ENCODE assay signal across 11 mouse cellular contexts in the genomic region with DNA sequence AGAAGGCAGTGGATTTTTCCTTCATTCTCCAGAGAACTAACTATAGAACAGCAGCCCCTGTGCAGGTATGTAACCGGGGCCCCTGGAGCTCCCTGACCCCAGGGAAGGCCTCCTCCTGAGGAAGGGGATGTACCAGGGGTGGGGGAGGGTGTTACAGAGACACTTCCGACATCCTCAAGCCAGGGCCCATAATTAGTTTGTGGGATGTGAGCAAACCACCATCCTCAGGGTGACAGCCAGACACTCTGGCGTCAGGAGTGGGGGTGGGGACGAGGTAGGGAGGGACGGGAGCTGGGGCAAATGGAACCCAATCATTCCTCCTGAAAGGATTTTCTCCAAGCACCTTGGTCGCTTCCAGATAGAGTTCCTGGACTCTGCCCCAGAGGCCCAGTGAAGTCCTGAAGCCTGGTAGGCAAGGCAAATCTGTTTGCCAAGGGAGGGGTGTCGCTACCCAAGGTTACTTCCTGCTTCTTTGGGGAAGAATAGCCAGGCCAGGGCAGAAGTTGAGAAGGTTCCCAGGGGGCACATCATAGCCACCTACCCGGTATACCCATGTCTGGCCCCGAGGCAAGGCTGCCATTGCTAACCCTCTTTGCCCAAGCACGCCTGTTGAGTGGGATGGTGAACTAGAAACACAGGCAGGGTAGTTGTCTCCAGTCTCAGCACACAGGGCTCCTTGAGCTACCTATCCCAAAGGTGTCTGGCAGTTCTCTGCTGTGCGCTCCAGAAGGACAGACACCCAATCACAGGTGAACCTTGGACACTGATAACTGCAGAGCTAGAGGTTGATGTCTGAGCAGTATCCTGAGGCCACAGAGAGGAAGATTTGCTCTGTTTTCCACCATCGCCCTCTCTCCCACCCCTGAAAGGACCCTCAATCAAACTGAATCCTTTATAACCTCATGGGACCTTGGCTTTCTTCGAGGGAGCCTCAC. TPM values are rescaled to one million over a fixed set of nuclear protein-coding genes. Genes with fewer than 3 reads are reported as not detected.
DNase-seq lines count a peak whose midpoint lies in the region; ATAC-seq and TF ChIP-seq lines count a peak whose summit lies in the region.
"Had no signal": no experiment of that assay in that cellular context is flagged by ENCODE, and none has a peak within 500 bp of the region (broad histone marks: within the 10 kb centered on the region; RNA-seq: fewer than 3 reads in every experiment).

No protein-coding gene starts in this region.

- TF ChIP-seq CTCF in G1E (IDR thresholded peaks at IDR 0.05; ENCODE audit: low read depth, low read length) = no peak
- no peak for TF ChIP-seq CTCF in liver, postnatal 0 days (IDR thresholded peaks at IDR 0.05; ENCODE audit: low read depth)

- 42% methylated on average over 13 of the region's 13 CpGs for WGBS in kidney, embryonic 14.5 days
- 31% methylated on average over 13 of the region's 13 CpGs for WGBS in liver, postnatal 0 days (ENCODE audit: insufficient replicate concordance)

- ATAC-seq in kidney, embryonic 14.5 days (ENCODE audit: low FRiP score, low TSS enrichment) = no peak
- no peak for ATAC-seq in G1E (ENCODE audit: extremely low read depth, insufficient number of reproducible peaks, low FRiP score, poor library complexity, severe bottlenecking)
- peak; percentile 30; the same call in 1 of the 2 replicates for ATAC-seq in granulocyte monocyte progenitor cell, adult 5-6 weeks (replicated peaks; ENCODE audit: poor library complexity, severe bottlenecking)
- ATAC-seq in liver, postnatal 0 days = no peak

- DNase-seq in kidney, adult 18-20 months = no peak
- no peak for DNase-seq in G1E (ENCODE audit: low spot score)
- DNase-seq in liver, postnatal 0 days = no peak
- no peak for DNase-seq in cerebellum, adult 11-12 months
- DNase-seq in embryo, embryonic 9.5 days (ENCODE audit: extremely low spot score) = no peak
- DNase-seq in right cerebral cortex, postnatal 25 days = no peak
- DNase-seq: heart, postnatal 14 days; layer of hippocampus, postnatal 36 days; thymus, postnatal 4 days had no signal

- no peaks in the 10 kb centered on the region for H3K9me3 ChIP-seq in kidney, embryonic 14.5 days (ENCODE audit: control insufficient read depth, low read length)
- no peaks in the 10 kb centered on the region for H3K9me3 ChIP-seq in G1E (replicated peaks)
- H3K9me3 ChIP-seq in liver, postnatal 0 days (ENCODE audit: low read length) = no peaks in the 10 kb centered on the region

- H3K9ac ChIP-seq in kidney, embryonic 14.5 days (ENCODE audit: low read depth, low read length) = no peak overlapping the region
- peak overlapping the region; percentile 26; the same call in 1 of the 2 replicates for H3K9ac ChIP-seq in liver, postnatal 0 days (replicated peaks)

- no peak for TF ChIP-seq EP300 in liver, postnatal 0 days (IDR thresholded peaks at IDR 0.05; ENCODE audit: low read depth)

- no peaks in the 10 kb centered on the region for H3K27me3 ChIP-seq in kidney, embryonic 14.5 days (ENCODE audit: control insufficient read depth, insufficient read depth, low read length)
- H3K27me3 ChIP-seq in G1E (ENCODE audit: insufficient read depth, low read length) = peaks cover 76% of the 10 kb centered on the region
- H3K27me3 ChIP-seq in liver, postnatal 0 days (ENCODE audit: insufficient read depth, low read length) = no peaks in the 10 kb centered on the region

- no peak overlapping the region for H3K4me3 ChIP-seq in kidney, embryonic 14.5 days (ENCODE audit: low read length)
- H3K4me3 ChIP-seq in G1E (ENCODE audit: low read depth, low read length) = peak overlapping the region; percentile 5; the same call in 1 of the 2 replicates
- H3K4me3 ChIP-seq in liver, postnatal 0 days (ENCODE audit: low read depth, low read length) = no peak overlapping the region

- peaks cover 52% of the 10 kb centered on the region for H3K4me1 ChIP-seq in kidney, embryonic 14.5 days (ENCODE audit: control insufficient read depth, insufficient read depth, low read length)
- peaks cover 33% of the 10 kb centered on the region for H3K4me1 ChIP-seq in G1E (ENCODE audit: insufficient read depth, low read depth, low read length)
- H3K4me1 ChIP-seq in liver, postnatal 0 days (ENCODE audit: insufficient read depth) = peaks cover 44% of the 10 kb centered on the region

- H3K4me2 ChIP-seq in kidney, embryonic 14.5 days (replicated peaks; ENCODE audit: low read depth, low read length) = no peak overlapping the region
- peak overlapping the region; percentile 42 for H3K4me2 ChIP-seq in liver, postnatal 0 days (ENCODE audit: low read depth, low read length)

- peak overlapping the region; percentile 1; the same call in 1 of the 2 replicates for H3K27ac ChIP-seq in kidney, embryonic 14.5 days (ENCODE audit: low read depth, low read length)
- H3K27ac ChIP-seq in liver, postnatal 0 days (ENCODE audit: low read depth) = peak overlapping the region; percentile 80

- H3K36me3 ChIP-seq in kidney, embryonic 14.5 days (ENCODE audit: control insufficient read depth, insufficient read depth, low read length) = peaks cover 26% of the 10 kb centered on the region; the same call in 1 of the 2 replicates
- H3K36me3 ChIP-seq in G1E (replicated peaks) = no peaks in the 10 kb centered on the region
- H3K36me3 ChIP-seq in liver, postnatal 0 days (replicated peaks; ENCODE audit: insufficient read depth, low read length) = peaks cover 23% of the 10 kb centered on the region

RNA-seq across cellular contexts. Expression of gene Lrp1, which starts 17.2 kb away (rescaled TPM):
- 44.2 and 54.9 TPM in 2 replicates for polyA plus RNA-seq in kidney, embryonic 14.5 days (2014; fragmentation: Nextera tagmentation; extraction: Ambion mirVana)
- total RNA-seq in G1E (2014; fragmentation: Nextera tagmentation) = 0.30 TPM in 1 of 2 replicates, not detected in the other
- total RNA-seq in G1E (2017) = 0.06 and 0.27 TPM in 2 replicates
- 0.67 and 0.86 TPM in 2 replicates for polyA plus RNA-seq in G1E (2012)
- 13.9 and 15.0 TPM in 2 replicates for total RNA-seq in granulocyte monocyte progenitor cell, adult 5-6 weeks (2014; fragmentation: Nextera tagmentation)
- 5.7 and 18.1 TPM in 2 replicates for total RNA-seq in granulocyte monocyte progenitor cell, adult 5-6 weeks (2017)
- 44.7 and 49.2 TPM in 2 replicates for polyA plus RNA-seq in liver, postnatal 0 days (2015; fragmentation: Nextera tagmentation; extraction: Ambion mirVana)

RNA-seq across cellular contexts. Expression of gene Stat6, which starts 39.1 kb away (rescaled TPM):
- polyA plus RNA-seq in kidney, embryonic 14.5 days (2014; fragmentation: Nextera tagmentation; extraction: Ambion mirVana) = 14.0 and 18.9 TPM in 2 replicates
- total RNA-seq in G1E (2014; fragmentation: Nextera tagmentation) (44.0 and 55.0 TPM in 2 replicates), G1E (2017) (84.0 and 90.5 TPM in 2 replicates)
- polyA plus RNA-seq in G1E (2012) = 65.5 and 69.5 TPM in 2 replicates
- total RNA-seq in granulocyte monocyte progenitor cell, adult 5-6 weeks (2014; fragmentation: Nextera tagmentation) = 71.6 and 82.1 TPM in 2 replicates
- total RNA-seq in granulocyte monocyte progenitor cell, adult 5-6 weeks (2017) = 46.0 and 67.5 TPM in 2 replicates
- 11.3 and 13.0 TPM in 2 replicates for polyA plus RNA-seq in liver, postnatal 0 days (2015; fragmentation: Nextera tagmentation; extraction: Ambion mirVana)

Comparison
In these comparisons a context has a peak if more than half of its experiments do, and no peak if none do; other contexts are left out.
1. RNA of gene Lrp1, which starts 17.2 kb away (polyA plus RNA-seq): 44.2 to 54.9 TPM in kidney, embryonic 14.5 days and 44.7 to 49.2 TPM in liver, postnatal 0 days; 0.67 to 0.86 TPM in G1E; every median in the first group is over 10 times any median in the second.